In the genomic region with DNA sequence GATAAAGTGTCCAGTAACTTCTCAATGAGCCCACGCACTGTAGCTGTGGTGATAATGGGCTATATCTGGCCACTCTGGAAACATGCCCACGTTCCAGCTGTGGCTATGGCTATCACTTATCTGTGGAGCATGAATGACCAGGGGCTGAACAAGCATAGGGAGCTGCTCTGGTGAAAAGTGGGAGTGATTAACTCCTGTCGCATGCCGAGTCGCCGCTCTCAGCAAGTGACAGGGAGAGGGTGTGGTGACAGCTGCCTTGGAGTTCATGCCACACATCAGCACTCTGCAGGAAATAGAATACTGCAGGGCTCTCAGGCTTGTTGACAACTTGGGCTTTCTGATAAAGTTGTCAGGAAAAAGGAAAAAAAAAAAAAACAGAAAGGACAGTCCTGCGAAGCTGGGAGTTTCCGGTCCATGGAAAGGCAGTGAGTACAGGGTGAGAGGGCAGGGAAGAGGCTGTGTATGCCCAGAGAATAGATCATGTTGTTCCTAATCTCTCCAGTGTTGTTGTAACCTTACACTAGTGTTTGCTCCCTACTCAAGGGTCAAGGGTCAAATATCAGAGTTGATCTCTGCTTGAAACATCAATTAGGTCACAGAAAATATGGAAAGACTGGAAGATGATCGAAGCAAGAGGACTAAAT, we compare ENCODE assay signal across 10 mouse cellular contexts. TPM values are rescaled to one million over a fixed set of nuclear protein-coding genes. Genes with fewer than 3 reads are reported as not detected.
DNase-seq lines count a peak whose midpoint lies in the region; ATAC-seq and TF ChIP-seq lines count a peak whose summit lies in the region.
"Had no signal": no experiment of that assay in that cellular context is flagged by ENCODE, and none has a peak within 500 bp of the region (broad histone marks: within the 10 kb centered on the region; RNA-seq: fewer than 3 reads in every experiment).

No protein-coding gene starts in this region.

- no peak overlapping the region for H3K4me2 ChIP-seq in heart, embryonic 11.5 days
- H3K4me2 ChIP-seq in intestine, postnatal 0 days (replicated peaks; ENCODE audit: low read depth): 0 out of 2 replicates have a peak overlapping the region, but pooled peaks have one; percentile 24
- no peak overlapping the region for H3K4me2 ChIP-seq in midbrain, embryonic 11.5 days

- peaks cover 69% of the 10 kb centered on the region for H3K27me3 ChIP-seq in heart, embryonic 11.5 days (ENCODE audit: control insufficient read depth, insufficient read depth, low read length)
- H3K27me3 ChIP-seq in intestine, postnatal 0 days (replicated peaks; ENCODE audit: control insufficient read depth, insufficient read depth, low read length): no peaks in the 10 kb centered on the region
- no peaks in the 10 kb centered on the region for H3K27me3 ChIP-seq in midbrain, embryonic 11.5 days (ENCODE audit: control insufficient read depth, insufficient read depth, low read length)

- H3K4me3 ChIP-seq in heart, embryonic 11.5 days (ENCODE audit: low read depth, low read length): no peak overlapping the region
- no peak overlapping the region for H3K4me3 ChIP-seq in intestine, postnatal 0 days (ENCODE audit: low read depth, low read length)
- no peak overlapping the region for H3K4me3 ChIP-seq in midbrain, embryonic 11.5 days (ENCODE audit: low read depth, low read length)
- H3K4me3 ChIP-seq: midbrain, embryonic 10.5 days had no signal

- no peak for TF ChIP-seq CTCF in intestine, postnatal 0 days (IDR thresholded peaks at IDR 0.05; ENCODE audit: low read depth)

- no peaks in the 10 kb centered on the region for H3K36me3 ChIP-seq in heart, embryonic 11.5 days (ENCODE audit: control insufficient read depth, insufficient read depth, low read length)
- no peaks in the 10 kb centered on the region for H3K36me3 ChIP-seq in intestine, postnatal 0 days (ENCODE audit: control insufficient read depth, insufficient read depth)
- H3K36me3 ChIP-seq in midbrain, embryonic 11.5 days (ENCODE audit: control insufficient read depth, insufficient read depth, low read length): no peaks in the 10 kb centered on the region
- H3K36me3 ChIP-seq: midbrain, embryonic 10.5 days had no signal

- 11% methylated on average over 9 of the region's 9 CpGs for WGBS in heart, embryonic 11.5 days (ENCODE audit: insufficient replicate concordance)
- 22% methylated on average over 9 of the region's 9 CpGs for WGBS in intestine, postnatal 0 days
- 72% methylated on average over 9 of the region's 9 CpGs for WGBS in midbrain, embryonic 11.5 days

- peak; percentile 79 for ATAC-seq in heart, embryonic 11.5 days (replicated peaks; ENCODE audit: insufficient number of reproducible peaks, low FRiP score, low TSS enrichment)
- ATAC-seq in intestine, postnatal 0 days: peak; percentile 68
- ATAC-seq in midbrain, embryonic 11.5 days (ENCODE audit: low FRiP score): no peak

- H3K9ac ChIP-seq in heart, embryonic 11.5 days (ENCODE audit: low read depth, low read length): no peak overlapping the region
- no peak overlapping the region for H3K9ac ChIP-seq in intestine, postnatal 0 days (ENCODE audit: low read depth, low read length)
- H3K9ac ChIP-seq in midbrain, embryonic 11.5 days (ENCODE audit: low read length): no peak overlapping the region

- peaks cover 18% of the 10 kb centered on the region for H3K4me1 ChIP-seq in heart, embryonic 11.5 days (ENCODE audit: control insufficient read depth, insufficient read depth, low read length)
- H3K4me1 ChIP-seq in intestine, postnatal 0 days (replicated peaks; ENCODE audit: control insufficient read depth, insufficient read depth, low read length): peaks cover under 1% of the 10 kb centered on the region; the same call in 1 of the 2 replicates
- no peaks in the 10 kb centered on the region for H3K4me1 ChIP-seq in midbrain, embryonic 11.5 days (ENCODE audit: control insufficient read depth, insufficient read depth, low read length)

- peak; percentile 50 for DNase-seq in kidney, postnatal 10 days
- DNase-seq in kidney, adult 8-10 months: no peak
- peak; percentile 17 for DNase-seq in lung, postnatal 14 days
- no peak for DNase-seq in ovary, postnatal 10 days (ENCODE audit: low spot score)
- no peak for DNase-seq in midbrain, embryonic 11.5 days (ENCODE audit: low spot score, missing footprints)
- DNase-seq in cerebellum, postnatal 4 days (ENCODE audit: low spot score in 2 of 2): no peak
- DNase-seq: cerebellum, postnatal 36 days had no signal

- H3K27ac ChIP-seq in heart, embryonic 11.5 days (ENCODE audit: low read depth, low read length): no peak overlapping the region
- no peak overlapping the region for H3K27ac ChIP-seq in intestine, postnatal 0 days (ENCODE audit: low read depth, low read length)
- no peak overlapping the region for H3K27ac ChIP-seq in midbrain, embryonic 11.5 days (ENCODE audit: low read depth, low read length)
- H3K27ac ChIP-seq: midbrain, embryonic 10.5 days had no signal

- H3K9me3 ChIP-seq in heart, embryonic 11.5 days (replicated peaks; ENCODE audit: control insufficient read depth, low read length): no peaks in the 10 kb centered on the region
- H3K9me3 ChIP-seq in intestine, postnatal 0 days (ENCODE audit: control insufficient read depth): no peaks in the 10 kb centered on the region
- no peaks in the 10 kb centered on the region for H3K9me3 ChIP-seq in midbrain, embryonic 11.5 days (ENCODE audit: control insufficient read depth, low read length)
- H3K9me3 ChIP-seq: midbrain, embryonic 10.5 days had no signal

RNA-seq across cellular contexts. Expression of a gene that starts 30.6 kb away (rescaled TPM):
- polyA plus RNA-seq in heart, embryonic 11.5 days (2014; fragmentation: Nextera tagmentation; extraction: Ambion mirVana): 196 and 209 TPM in 2 replicates
- polyA plus RNA-seq in intestine, postnatal 0 days (2015; fragmentation: Nextera tagmentation; extraction: Ambion mirVana): 133 and 139 TPM in 2 replicates
- 285 and 305 TPM in 2 replicates for polyA plus RNA-seq in midbrain, embryonic 11.5 days (2014; fragmentation: Nextera tagmentation; extraction: Ambion mirVana)

RNA-seq across cellular contexts. Expression of a gene that starts 30.7 kb away (rescaled TPM):
- polyA plus RNA-seq in heart, embryonic 11.5 days (2014; fragmentation: Nextera tagmentation; extraction: Ambion mirVana): 9.4 and 10.6 TPM in 2 replicates
- polyA plus RNA-seq in intestine, postnatal 0 days (2015; fragmentation: Nextera tagmentation; extraction: Ambion mirVana): 9.1 and 10.2 TPM in 2 replicates
- polyA plus RNA-seq in midbrain, embryonic 11.5 days (2014; fragmentation: Nextera tagmentation; extraction: Ambion mirVana): 21.6 and 23.2 TPM in 2 replicates

Comparison
In these comparisons a context has a peak if more than half of its experiments do, and no peak if none do; other contexts are left out.
1. DNase-seq: peak in kidney, postnatal 10 days (single experiment) and lung, postnatal 14 days (single experiment); none in kidney, adult 8-10 months (0 of 2), ovary, postnatal 10 days (single experiment), midbrain, embryonic 11.5 days (single experiment) and cerebellum, postnatal 4 days (0 of 2).